8 mouse cellular contexts compared by ENCODE assay signal in the genomic region with DNA sequence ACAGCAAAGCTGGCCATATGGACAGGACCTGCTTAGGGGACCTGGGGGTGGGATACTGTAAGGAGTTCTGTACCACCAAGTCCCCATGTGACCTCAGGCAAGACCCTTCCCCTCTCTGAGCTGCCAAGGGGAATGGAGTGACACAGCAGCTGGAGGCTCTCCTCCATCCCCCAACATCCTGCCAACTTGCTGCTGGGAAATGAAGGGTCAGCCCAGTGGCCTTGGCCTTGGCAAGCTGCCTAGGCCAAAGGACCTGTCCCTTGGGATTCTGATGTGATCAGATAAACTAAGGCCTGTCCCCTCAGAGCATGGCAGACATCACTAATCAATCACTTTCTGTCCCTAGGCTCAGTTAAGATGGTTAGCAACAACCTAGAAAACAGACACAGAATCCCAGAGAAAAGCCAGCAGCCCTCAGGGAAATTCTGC.
DNase-seq lines count a peak whose midpoint lies in the region; ATAC-seq lines count a peak whose summit lies in the region.

No protein-coding gene starts in this region.

- H3K4me1 ChIP-seq in heart, embryonic 14.5 days (ENCODE audit: control insufficient read depth in 2 of 2, insufficient read depth in 2 of 2, low read length in 2 of 2): peaks cover 37 to 52% of the 10 kb centered on the region in 2 experiments
- H3K4me1 ChIP-seq in lung, embryonic 15.5 days: peaks cover 78% of the 10 kb centered on the region

- DNase-seq in heart, adult 9 months (ENCODE audit: low spot score in 2 of 2): no peak
- peak; percentile 67 for DNase-seq in adrenal gland, adult 8-10 months
- peak; percentile 55 to 66 for DNase-seq in kidney, adult 8-10 months
- DNase-seq in gastrocnemius, postnatal 36 days: no peak
- DNase-seq in layer of hippocampus, postnatal 36 days: no peak
- DNase-seq in ovary, postnatal 36 days (ENCODE audit: low spot score): no peak

- H3K4me3 ChIP-seq in heart, embryonic 14.5 days (ENCODE audit: control insufficient read depth in 1 of 2, insufficient read depth in 1 of 2, low read depth in 1 of 2, low read length in 2 of 2): no peak overlapping the region
- H3K4me3 ChIP-seq in lung, embryonic 15.5 days: no peak overlapping the region

- no peak overlapping the region for H3K9ac ChIP-seq in heart, embryonic 14.5 days (ENCODE audit: low read length)
- no peak overlapping the region for H3K9ac ChIP-seq in lung, embryonic 15.5 days

- no peak overlapping the region for H3K4me2 ChIP-seq in heart, embryonic 14.5 days (ENCODE audit: low read length)
- H3K4me2 ChIP-seq in lung, embryonic 15.5 days: no peak overlapping the region

- intact Hi-C loops in gastrocnemius, postnatal 36 days (cut with DNase I): no loop called here

- H3K27me3 ChIP-seq in heart, embryonic 14.5 days (ENCODE audit: control insufficient read depth, insufficient read depth, low read length): no peaks in the 10 kb centered on the region
- H3K27me3 ChIP-seq in lung, embryonic 15.5 days: no peaks in the 10 kb centered on the region

- no peaks in the 10 kb centered on the region for H3K9me3 ChIP-seq in heart, embryonic 14.5 days (ENCODE audit: control insufficient read depth, low read length)
- H3K9me3 ChIP-seq in lung, embryonic 15.5 days: no peaks in the 10 kb centered on the region

- no peaks in the 10 kb centered on the region for H3K36me3 ChIP-seq in heart, embryonic 14.5 days (ENCODE audit: control insufficient read depth, insufficient read depth, low read length)
- no peaks in the 10 kb centered on the region for H3K36me3 ChIP-seq in lung, embryonic 15.5 days

- no peak for ATAC-seq in heart, embryonic 14.5 days (ENCODE audit: insufficient number of reproducible peaks, insufficient read depth, low FRiP score, low read depth)
- peak; percentile 69 for ATAC-seq in lung, embryonic 15.5 days (ENCODE audit: borderline replicate concordance, extremely low read depth, low FRiP score, low TSS enrichment)

- H3K27ac ChIP-seq in heart, embryonic 14.5 days (replicated peaks in 1 of 2; ENCODE audit: control insufficient read depth in 1 of 2, insufficient read depth in 1 of 2, low read depth in 2 of 2, low read length in 2 of 2): peak overlapping the region; percentile 17 to 45; a peak in 2 of 4 replicates
- H3K27ac ChIP-seq in lung, embryonic 15.5 days: peak overlapping the region; percentile 60

Comparison
In these comparisons a context has a peak if more than half of its experiments do, and no peak if none do; other contexts are left out.
1. DNase-seq: peak in adrenal gland, adult 8-10 months (single experiment) and kidney, adult 8-10 months (2 of 2); none in heart, adult 9 months (0 of 2), gastrocnemius, postnatal 36 days (0 of 2), layer of hippocampus, postnatal 36 days (0 of 2) and ovary, postnatal 36 days (single experiment).